Mouse (Mus musculus) subcutaneous adipose tissue, adult 2 months (tissue): ENCODE results near the gene Syvn1. TPM values are rescaled to one million over a fixed set of nuclear protein-coding genes. Genes with fewer than 3 reads are reported as not detected.

Experiments
- polyA plus RNA-seq: library from polyadenylated mRNA; depleted of rRNA; stranded (reverse); fragments of >200 nt; gene quantifications from 2 replicates; pipeline ENCODE4 v1.2.3, GENCODE M21; 2012; ENCODE audit warnings: low replicate concordance; rRNA removed

The Syvn1 gene
- polyA plus RNA-seq = 59.3 and 60.1 TPM in 2 replicates

DNA sequence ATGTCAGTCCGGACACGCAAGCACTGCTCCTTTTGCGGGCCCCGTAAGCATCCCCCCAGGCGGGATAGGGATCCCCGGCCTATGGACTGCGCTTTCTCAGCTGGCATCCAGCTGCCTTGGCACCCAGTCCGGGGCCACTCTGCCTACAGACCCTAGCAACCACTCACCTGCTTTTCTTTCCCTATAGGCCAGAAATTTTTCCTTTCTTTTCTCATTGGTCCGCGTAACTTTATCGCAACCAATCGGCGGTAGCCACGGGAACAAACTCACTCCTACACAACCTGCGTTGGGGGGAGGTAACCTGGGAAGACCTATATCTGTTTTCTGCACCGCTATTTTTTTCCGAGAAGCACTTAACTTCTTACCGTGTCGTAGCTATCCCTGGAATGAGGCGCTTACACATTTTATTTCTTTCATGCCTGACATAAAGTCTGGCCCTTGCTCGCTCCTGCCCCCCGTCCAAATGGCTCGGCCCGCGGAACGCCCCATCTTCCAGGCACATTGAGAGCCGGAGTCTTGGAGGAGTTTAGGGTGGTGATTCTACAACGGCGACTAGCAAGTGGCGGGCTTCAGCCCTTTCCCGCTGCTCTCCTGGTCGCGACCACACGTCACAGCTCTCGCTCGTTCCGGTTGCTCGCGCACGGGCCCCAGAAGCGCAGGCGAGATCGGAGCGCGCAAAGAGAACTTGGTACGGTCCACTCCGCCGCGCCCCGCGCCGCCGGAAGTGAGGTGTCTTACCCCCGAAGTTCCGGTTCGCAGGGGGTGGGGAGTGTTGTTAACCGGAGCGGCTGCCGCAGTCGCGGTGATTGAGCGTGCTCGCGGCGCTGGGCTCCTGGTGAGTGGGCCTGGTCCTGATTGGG, at the start of gene Syvn1:
TSS of gene Syvn1 (plus strand) at position 283 of the 860 bp plus-strand sequence.

DNA sequence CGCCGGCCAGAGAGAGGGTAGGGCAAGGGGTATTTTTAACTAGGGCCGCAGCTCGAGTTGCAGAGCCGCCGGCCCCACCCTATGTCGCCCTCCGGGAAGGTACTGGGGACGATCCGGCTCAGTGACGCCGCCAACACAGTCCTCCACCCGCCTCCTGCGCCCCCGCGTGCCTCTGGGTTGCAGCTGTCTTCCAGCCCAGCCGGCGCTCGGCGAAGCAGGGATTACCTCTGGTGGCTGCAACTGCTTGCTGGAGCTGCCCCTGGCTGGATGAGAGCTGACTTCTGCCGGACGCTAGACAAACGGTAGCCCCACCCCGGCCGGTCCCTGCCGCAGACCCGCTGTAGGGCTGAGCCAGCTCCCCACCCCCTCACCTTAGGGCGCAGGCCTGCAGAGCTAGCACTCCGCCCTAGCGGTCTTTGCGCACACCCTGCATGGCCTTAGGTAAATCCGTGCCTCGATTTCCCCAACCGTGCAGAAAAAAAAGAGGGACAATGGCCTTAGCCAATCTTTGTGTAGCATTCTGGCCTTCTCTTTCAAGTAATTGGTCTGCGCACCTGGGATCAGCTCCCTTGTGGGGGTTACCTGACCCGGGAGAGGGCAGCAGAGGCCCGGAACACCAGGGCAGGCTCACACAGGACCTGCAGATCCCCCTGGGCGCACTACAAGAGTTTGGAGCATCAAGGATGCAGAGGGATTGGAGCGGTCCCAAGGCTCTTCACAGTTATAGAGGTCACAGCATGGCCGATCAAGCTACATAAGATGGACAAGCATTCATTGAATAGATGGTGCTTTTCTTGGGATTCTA, 30.7 kb upstream of the Syvn1 start, which contains the start of gene Capn1:
TSS of gene Capn1 (minus strand) at position 387 of the 805 bp plus-strand sequence.

DNA sequence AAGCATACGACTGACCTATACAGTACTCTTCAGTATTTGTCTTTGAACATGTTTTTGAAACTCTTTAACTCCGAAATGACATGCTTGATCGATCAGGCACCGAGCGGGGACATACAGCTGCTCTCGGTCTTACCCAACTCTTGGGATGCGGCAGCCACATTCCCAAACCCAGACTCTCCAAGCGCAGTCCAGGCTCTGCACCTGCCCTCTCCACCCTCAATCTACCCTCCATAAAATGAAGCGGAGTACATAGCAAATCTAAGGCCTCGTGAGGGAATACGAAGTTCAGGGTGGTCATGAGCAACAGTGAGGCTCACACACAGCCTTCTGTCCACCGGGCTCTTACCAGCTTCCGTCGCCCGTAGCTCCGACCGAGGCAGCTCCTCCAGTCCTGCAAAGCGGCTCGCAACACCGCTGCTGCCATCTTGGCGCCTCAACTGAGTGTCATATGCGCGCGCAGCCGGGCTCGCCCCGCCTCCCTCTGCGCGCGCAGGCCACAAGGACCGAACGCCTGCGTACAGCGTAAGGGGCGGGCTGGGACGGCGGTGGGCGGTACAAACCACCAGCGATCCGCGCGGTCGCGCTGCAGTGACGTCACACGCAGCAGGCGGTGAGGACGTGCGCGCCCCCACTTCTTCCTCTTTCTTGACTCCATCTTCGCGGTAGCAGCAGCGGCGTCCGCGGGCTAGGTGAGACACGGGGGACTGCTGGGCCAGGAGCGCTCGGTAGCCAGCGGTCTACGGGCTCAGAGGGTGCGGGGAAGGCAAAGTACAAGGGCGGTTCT, 11.1 kb downstream of the Syvn1 start, which contains the start of the genes Mrpl49 and Fau:
TSS of gene Mrpl49 (minus strand) at position 473 of the 784 bp plus-strand sequence.
TSS of gene Fau (plus strand) at position 532 of the 784 bp plus-strand sequence.

DNA sequence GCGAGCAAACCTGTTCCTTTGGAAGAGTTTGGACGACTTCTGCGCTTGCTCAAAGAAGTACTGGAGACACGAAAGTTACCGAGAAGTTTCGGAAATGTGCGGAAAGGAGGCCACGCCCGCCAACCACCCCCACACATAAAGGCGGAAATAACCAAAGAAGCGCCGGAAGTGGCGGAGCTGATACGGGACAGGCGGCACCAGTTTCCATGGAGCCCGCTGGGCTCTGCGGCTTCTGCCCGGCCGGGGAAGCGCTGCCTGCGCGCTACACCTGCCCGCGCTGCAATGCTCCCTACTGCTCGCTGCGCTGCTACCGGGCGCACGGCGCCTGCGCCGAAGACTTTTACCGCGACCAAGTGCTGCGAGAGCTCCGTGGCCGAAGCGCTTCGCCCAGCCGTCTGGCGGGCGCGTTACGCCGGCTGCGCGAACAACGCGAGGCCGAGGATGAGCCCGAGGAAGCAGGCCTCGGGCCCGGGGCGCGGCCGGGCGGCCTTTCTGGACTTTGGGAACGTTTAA, 14.7 kb downstream of the Syvn1 start, which contains the start of gene Znhit2:
TSS of gene Znhit2 (plus strand) at position 172 of the 513 bp plus-strand sequence.

DNA sequence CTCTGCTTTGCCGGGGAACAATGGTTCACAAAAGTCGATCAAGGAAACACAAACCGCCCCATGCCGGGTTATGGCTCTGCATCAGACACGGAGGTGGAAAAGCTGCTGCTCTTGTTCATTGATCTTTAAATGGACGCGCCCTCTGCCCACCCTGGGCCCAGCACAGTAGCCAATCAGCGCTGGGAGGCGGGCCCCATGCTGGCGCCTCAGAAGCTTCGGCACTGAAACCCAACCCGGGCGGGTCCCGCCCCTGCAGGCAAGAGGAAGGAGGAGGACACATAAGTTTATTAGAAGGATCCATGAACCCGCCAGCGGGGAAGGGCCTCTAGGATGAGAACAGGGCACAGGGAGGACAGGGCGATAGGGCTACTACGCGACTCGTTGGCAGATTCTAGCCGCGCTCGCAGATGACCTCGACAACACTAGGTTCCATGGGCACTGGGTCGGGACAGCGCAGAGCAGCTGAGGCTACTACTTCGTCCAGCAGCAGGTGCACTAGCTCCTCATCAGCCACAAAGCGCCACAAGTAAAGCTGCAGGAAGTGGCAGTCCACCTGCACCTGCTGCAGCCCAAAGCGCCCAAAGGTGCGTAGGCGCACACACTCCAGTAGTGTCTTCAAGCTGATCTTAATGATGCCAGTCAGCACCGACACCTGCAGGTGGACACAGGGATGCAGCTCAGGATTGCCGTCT, 21.5 kb downstream of the Syvn1 start, which contains the start of gene Tm7sf2:
TSS of gene Tm7sf2 (minus strand) at position 650 of the 692 bp plus-strand sequence.

DNA sequence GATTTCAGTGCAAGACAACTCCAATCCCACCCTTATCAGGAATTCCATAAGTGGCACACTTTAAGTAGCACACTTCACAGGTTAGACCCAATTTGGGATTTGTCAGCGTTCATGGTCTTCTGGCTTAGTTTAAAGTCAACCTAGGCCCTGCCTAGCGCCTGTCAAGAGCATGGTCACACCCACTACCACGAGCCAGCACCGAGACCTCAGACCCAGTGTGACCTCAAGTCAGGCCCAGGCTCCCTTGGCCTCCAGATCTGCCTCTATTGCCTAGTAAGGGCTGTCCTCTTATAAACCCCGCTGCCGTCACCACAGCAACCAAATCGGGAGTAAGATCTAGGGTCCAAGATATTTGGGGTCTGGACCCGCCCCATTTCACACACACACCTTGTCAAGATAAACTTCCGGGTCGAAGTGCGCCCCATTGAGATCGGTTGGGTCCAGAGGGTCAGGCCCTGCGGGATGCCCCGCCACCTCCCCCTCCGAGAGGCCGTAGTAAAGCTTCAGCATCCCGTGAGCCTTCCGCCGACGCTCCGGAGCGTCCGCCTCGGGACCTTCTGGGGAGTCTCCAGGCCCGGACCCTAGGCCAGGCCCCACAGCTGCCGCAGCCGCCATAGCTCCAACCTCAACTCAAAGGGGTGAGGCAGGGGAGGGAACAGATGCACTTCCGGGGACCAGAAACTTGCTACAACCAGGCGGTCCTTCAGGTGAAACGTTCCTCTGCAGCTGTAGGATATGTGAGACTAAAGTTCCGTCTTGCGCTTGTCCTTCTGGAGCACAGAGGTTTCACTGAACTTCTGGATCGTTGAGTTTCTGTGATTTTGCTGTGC, 30.4 kb downstream of the Syvn1 start, which contains the start of gene Vps51:
TSS of gene Vps51 (minus strand) at position 668 of the 830 bp plus-strand sequence.

DNA sequence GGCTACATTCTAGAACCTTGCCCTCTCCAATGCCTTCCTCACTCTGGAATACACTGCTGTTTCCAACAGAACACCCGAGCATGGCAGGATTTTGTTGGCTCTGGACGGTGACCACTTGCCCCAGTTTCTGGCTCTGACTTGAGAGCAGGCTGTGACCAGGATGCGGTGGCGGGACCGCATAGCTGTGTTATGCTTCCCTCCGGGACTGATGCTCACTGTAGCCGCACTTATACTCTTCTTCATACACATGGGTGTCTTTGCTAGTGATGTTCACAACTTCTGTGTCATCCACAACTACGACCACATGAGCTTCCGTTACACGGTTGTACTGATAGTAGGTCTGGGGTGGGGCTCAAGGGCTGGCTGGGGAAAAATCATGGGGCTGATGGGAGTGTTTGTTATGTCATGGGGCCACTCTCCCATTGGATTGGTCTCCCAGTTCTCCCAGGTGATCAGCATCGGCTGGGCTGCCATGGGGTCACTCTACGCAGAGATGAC, 33.7 kb downstream of the Syvn1 start, which contains the start of gene Tmem262:
TSS of gene Tmem262 (plus strand) at position 51 of the 498 bp plus-strand sequence.

DNA sequence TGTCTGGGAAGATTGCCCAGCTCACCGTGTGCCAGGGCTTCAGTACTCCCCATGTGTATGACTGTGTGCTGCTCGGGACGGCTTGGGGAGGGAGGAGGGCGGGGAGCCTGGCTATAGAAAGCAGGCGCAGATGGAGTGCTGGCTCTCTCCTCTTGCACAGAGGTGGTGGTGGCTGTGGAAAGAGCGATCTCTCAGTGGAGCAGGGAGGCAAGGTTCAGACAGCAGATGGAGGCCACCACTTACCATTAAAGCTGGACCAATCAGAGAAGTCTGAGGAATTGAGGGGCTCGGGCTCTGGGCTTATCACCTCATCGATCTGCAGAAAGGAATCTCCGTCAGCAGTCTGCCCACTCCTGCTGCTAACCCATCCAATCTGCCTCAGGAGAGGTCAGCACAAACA, 35.8 kb downstream of the Syvn1 start, which contains the start of gene Gm28374:
TSS of gene Gm28374 (minus strand) at position 101 of the 400 bp plus-strand sequence.

DNA sequence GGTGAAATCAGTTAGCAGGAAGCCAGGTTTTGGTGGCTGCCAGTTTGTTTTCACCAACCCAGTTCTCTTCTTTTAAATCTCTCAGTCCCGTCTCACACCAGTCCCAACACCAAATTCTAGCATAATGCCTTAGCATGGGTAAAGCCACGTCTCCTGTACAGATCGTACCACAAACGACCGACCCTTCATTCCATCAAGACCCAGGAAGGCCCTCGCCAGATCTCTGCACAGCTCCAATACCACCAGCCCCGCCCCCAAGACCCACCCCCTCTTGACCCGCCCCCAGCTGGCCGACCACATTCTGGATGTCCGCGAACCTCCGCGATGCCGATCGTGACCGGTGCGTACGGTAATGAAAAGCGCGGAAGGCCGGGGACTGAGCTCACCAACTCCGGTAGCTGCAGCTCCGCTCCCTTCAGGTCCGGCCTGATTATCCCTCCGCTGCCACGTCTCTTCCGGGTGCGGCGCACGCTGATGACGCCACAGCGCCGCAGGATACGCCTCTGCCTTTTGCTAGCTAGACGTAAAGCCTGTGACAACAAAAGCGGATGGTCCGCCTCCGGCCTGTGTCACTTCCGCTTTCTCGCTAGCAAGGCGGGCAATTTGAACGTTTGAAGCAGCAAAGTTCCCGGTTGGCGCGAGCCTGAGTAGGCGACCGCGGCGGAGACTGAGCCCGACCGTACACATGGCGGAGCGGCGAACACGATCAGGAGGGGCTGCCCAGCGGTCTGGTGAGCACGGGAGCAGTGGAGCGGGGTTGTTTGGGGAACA, 38.3 kb downstream of the Syvn1 start, which contains the start of the genes Zfpl1 and Cdca5:
TSS of gene Zfpl1 (minus strand) at position 479 of the 771 bp plus-strand sequence.
TSS of gene Cdca5 (plus strand) at position 506 of the 771 bp plus-strand sequence.

DNA sequence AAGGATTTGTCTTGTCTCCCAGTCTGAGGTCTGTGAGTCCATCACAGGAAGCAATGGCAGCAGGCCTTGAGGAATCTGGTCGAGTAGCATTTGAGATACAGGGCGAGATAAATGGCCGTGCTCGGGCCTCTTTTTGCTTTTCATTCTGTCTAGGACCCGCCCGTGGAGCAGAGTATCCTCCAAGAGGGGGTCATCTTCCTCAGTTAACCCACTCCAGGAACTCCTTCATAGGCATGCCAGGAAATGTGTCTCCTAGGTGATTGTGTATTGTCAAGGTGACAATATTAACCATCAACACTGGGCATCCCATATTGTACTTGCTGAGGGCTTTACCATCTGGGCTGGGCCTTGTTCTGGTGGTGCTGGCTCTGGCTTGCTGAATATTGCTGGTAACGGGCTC, 47.7 kb downstream of the Syvn1 start, which contains the start of gene AC131692.1:
TSS of gene AC131692.1 (plus strand) at position 301 of the 400 bp plus-strand sequence.

Other genes with a start within 250 kb of the Syvn1 start
- 22.5 and 24.5 TPM in 2 replicates for gene Frmd8, start 171.3 kb upstream of the Syvn1 start, polyA plus RNA-seq
- 24.1 and 26.7 TPM in 2 replicates for gene Slc25a45, start 168.8 kb upstream of the Syvn1 start, polyA plus RNA-seq
- 0.33 and 1.0 TPM in 2 replicates for gene Tigd3, start 152.4 kb upstream of the Syvn1 start, polyA plus RNA-seq
- 73.6 and 128 TPM in 2 replicates for gene Dpf2, start 133.6 kb upstream of the Syvn1 start, polyA plus RNA-seq
- gene Cdc42ep2, start 121.8 kb upstream of the Syvn1 start, polyA plus RNA-seq = 24.5 and 38.9 TPM in 2 replicates
- gene Pola2, start 82.4 kb upstream of the Syvn1 start, polyA plus RNA-seq = 60.9 and 84.4 TPM in 2 replicates
- gene Slc22a20, start 60.4 kb upstream of the Syvn1 start, polyA plus RNA-seq = not detected in 2 replicates
- gene Capn1, start 30.7 kb upstream of the Syvn1 start, polyA plus RNA-seq = 42.0 and 72.3 TPM in 2 replicates
- gene Mrpl49, start 11.2 kb downstream of the Syvn1 start, polyA plus RNA-seq = 29.0 and 43.8 TPM in 2 replicates
- 740 and 1,078 TPM in 2 replicates for gene Fau, start 11.3 kb downstream of the Syvn1 start, polyA plus RNA-seq
- gene Znhit2, start 14.6 kb downstream of the Syvn1 start, polyA plus RNA-seq = 43.0 and 48.9 TPM in 2 replicates
- 39.1 and 40.1 TPM in 2 replicates for gene Tm7sf2, start 21.8 kb downstream of the Syvn1 start, polyA plus RNA-seq
- 67.5 and 83.1 TPM in 2 replicates for gene Vps51, start 30.7 kb downstream of the Syvn1 start, polyA plus RNA-seq
- not detected in 2 replicates for gene Tmem262, start 33.5 kb downstream of the Syvn1 start, polyA plus RNA-seq
- gene Gm28374, start 35.7 kb downstream of the Syvn1 start, polyA plus RNA-seq = 0.19 and 0.49 TPM in 2 replicates
- 100 and 103 TPM in 2 replicates for gene Zfpl1, start 38.4 kb downstream of the Syvn1 start, polyA plus RNA-seq
- 0.30 and 4.4 TPM in 2 replicates for gene Cdca5, start 38.4 kb downstream of the Syvn1 start, polyA plus RNA-seq
- gene AC131692.1, start 47.8 kb downstream of the Syvn1 start, polyA plus RNA-seq = not detected in 2 replicates
- 0.09 and 0.22 TPM in 2 replicates for gene Naaladl1, start 59.2 kb downstream of the Syvn1 start, polyA plus RNA-seq
- 19.6 and 37.2 TPM in 2 replicates for gene Sac3d1, start 72.1 kb downstream of the Syvn1 start, polyA plus RNA-seq
- 31.6 and 42.5 TPM in 2 replicates for gene Snx15, start 81.7 kb downstream of the Syvn1 start, polyA plus RNA-seq
- 8.7 and 11.0 TPM in 2 replicates for gene Batf2, start 94.4 kb downstream of the Syvn1 start, polyA plus RNA-seq
- gene Arl2, start 95.0 kb downstream of the Syvn1 start, polyA plus RNA-seq = 139 and 178 TPM in 2 replicates
- 0.26 and 0.46 TPM in 2 replicates for gene Majin, start 137.8 kb downstream of the Syvn1 start, polyA plus RNA-seq
- gene Gpha2, start 179.8 kb downstream of the Syvn1 start, polyA plus RNA-seq = 0.63 and 0.66 TPM in 2 replicates
- 90.3 and 103 TPM in 2 replicates for gene Ppp2r5b, start 189.3 kb downstream of the Syvn1 start, polyA plus RNA-seq
- 38.8 and 43.8 TPM in 2 replicates for gene Atg2a, start 195.1 kb downstream of the Syvn1 start, polyA plus RNA-seq
- 270 and 315 TPM in 2 replicates for gene Ehd1, start 230.1 kb downstream of the Syvn1 start, polyA plus RNA-seq